Mouse (Mus musculus) cerebellum, adult 2 months (tissue): ENCODE measurements around the gene Ikzf2.

ENCODE experiments used
- CTCF ChIP-seq: fragments of 200-500 bp; IDR thresholded peaks from 2 replicates; pipeline ENCODE4 v1.5.1; 2011; ENCODE audit warnings: low read depth, mild to moderate bottlenecking, control low read depth, low read length, moderate library complexity, borderline replicate concordance; ENCODE audit not compliant: insufficient read depth
- POLR2A ChIP-seq: fragments of 200-500 bp; IDR thresholded peaks from 2 replicates; pipeline ENCODE4 v1.6.1; 2011; ENCODE audit warnings: low read length, control low read depth, borderline replicate concordance; ENCODE audit not compliant: insufficient read depth

GRCm38 (mm10) chr1:69496055-69496454 lies 191.0 kb downstream of the Ikzf2 start:
- no peak for TF ChIP-seq CTCF
- no peak for TF ChIP-seq POLR2A
